Mouse (Mus musculus) E14TG2a.4 (cell line): ENCODE results near the gene Igf2bp3.
"Not testable (repeated sequence)": the region's sequence is repeated elsewhere in the genome, so short reads cannot be mapped to it uniquely, and the experiment has no call there.

Source experiments
- H3K27me3 ChIP-seq: 2 replicates; pipeline ENCODE4 v1.6.1; 2014; ENCODE audit warnings: low read length, control low read depth; ENCODE audit not compliant: insufficient read depth
- H3K36me3 ChIP-seq: 2 replicates; pipeline ENCODE4 v1.6.1; 2014; ENCODE audit warnings: low read length, control low read depth; ENCODE audit not compliant: insufficient read depth
- H3K4me1 ChIP-seq: replicated peaks from 2 replicates; pipeline ENCODE4 v1.6.1; 2014; ENCODE audit warnings: low read depth, low read length, control low read depth
- H3K4me3 ChIP-seq: replicated peaks from 2 replicates; pipeline ENCODE4 v1.5.1; 2014; ENCODE audit warnings: mild to moderate bottlenecking, low read length
- H3K9me3 ChIP-seq: 2 replicates; pipeline ENCODE4 v1.6.1; 2014; ENCODE audit warnings: low read length, control low read depth
- CTCF ChIP-seq: conservative IDR thresholded peaks from 2 replicates; pipeline ENCODE4 v1.5.1; 2014; ENCODE audit warnings: low read length
- NANOG ChIP-seq: IDR thresholded peaks from 2 replicates; pipeline ENCODE4 v1.6.1; 2014; ENCODE audit warnings: borderline replicate concordance, low read length, mixed read lengths
- POU5F1 ChIP-seq: IDR thresholded peaks from 2 replicates; pipeline ENCODE4 v1.6.1; 2014; ENCODE audit warnings: low read length, borderline replicate concordance

Igf2bp3 gene

GRCm38 (mm10) chr6:49214928-49215747, at the start of gene Igf2bp3:
Igf2bp3 (minus strand) TSS chr6:49214957.
- TF ChIP-seq NANOG (no peak), POU5F1 (no peak), CTCF (no peak)
- no peaks in the 10 kb centered on the region for H3K27me3 ChIP-seq
- H3K36me3 ChIP-seq, result 0 out of 2 replicates have a peak, but pooled peaks cover 3% of the 10 kb centered on the region
- peaks cover 47% of the 10 kb centered on the region for H3K4me1 ChIP-seq
- peak within 1 kb of the TSS; percentile 86 for H3K4me3 ChIP-seq
- no peaks in the 10 kb centered on the region for H3K9me3 ChIP-seq

GRCm38 (mm10) chr6:49264446-49264845, 49.7 kb upstream of the Igf2bp3 start:
- not testable (repeated sequence) for H3K9me3 ChIP-seq, H3K27me3 ChIP-seq
- Histone ChIP-seq H3K36me3 (peaks cover 19% of the 10 kb centered on the region), H3K4me1 (peaks cover 63% of the 10 kb centered on the region), H3K4me3 (peak overlapping the region; percentile 98)

GRCm38 (mm10) chr6:49263847-49264243, 49.1 kb upstream of the Igf2bp3 start, which contains the start of gene Tra2a:
Tra2a (minus strand) TSS chr6:49264033.
- H3K36me3 ChIP-seq, result peaks cover 25% of the 10 kb centered on the region
- peak within 1 kb of the TSS; percentile 98 for H3K4me3 ChIP-seq
- no peaks in the 10 kb centered on the region for H3K9me3 ChIP-seq
- H3K27me3 ChIP-seq, result no peaks in the 10 kb centered on the region
- TF ChIP-seq CTCF (no peak), POU5F1 (no peak), NANOG (no peak)
- H3K4me1 ChIP-seq, result peaks cover 66% of the 10 kb centered on the region

GRCm38 (mm10) chr6:49263081-49263846, 48.5 kb upstream of the Igf2bp3 start:
- no peak for TF ChIP-seq POU5F1
- Histone ChIP-seq H3K4me3 (peak overlapping the region; percentile 98), H3K9me3 (no peaks in the 10 kb centered on the region), H3K4me1 (peaks cover 66% of the 10 kb centered on the region), H3K36me3 (peaks cover 29% of the 10 kb centered on the region), H3K27me3 (no peaks in the 10 kb centered on the region)

GRCm38 (mm10) chr6:49262421-49262820, 47.7 kb upstream of the Igf2bp3 start:
- Histone ChIP-seq H3K4me1 (peaks cover 66% of the 10 kb centered on the region), H3K9me3 (no peaks in the 10 kb centered on the region), H3K27me3 (no peaks in the 10 kb centered on the region), H3K36me3 (peaks cover 37% of the 10 kb centered on the region), H3K4me3 (peak overlapping the region; percentile 98)
- TF ChIP-seq POU5F1 (no peak), NANOG (no peak), CTCF (no peak)

- Histone ChIP-seq H3K27me3 (no peaks in the 10 kb centered on the region), H3K4me3 (peak overlapping the region; percentile 98), H3K9me3 (no peaks in the 10 kb centered on the region), H3K36me3 (peaks cover 44% of the 10 kb centered on the region), H3K4me1 (peaks cover 75% of the 10 kb centered on the region)
- TF ChIP-seq CTCF, result no peak
- TF ChIP-seq POU5F1, result no peak
- no peak for TF ChIP-seq NANOG
These were observed 45.0 kb upstream of the Igf2bp3 start for GRCm38 (mm10) chr6:49259711-49260110.

GRCm38 (mm10) chr6:49257880-49258279, 43.1 kb upstream of the Igf2bp3 start:
- peaks cover 86% of the 10 kb centered on the region for H3K4me1 ChIP-seq
- no peak for TF ChIP-seq POU5F1
- no peak for TF ChIP-seq NANOG
- TF ChIP-seq CTCF, result no peak; the same call in 1 of the 2 replicates
- no peaks in the 10 kb centered on the region for H3K9me3 ChIP-seq
- no peaks in the 10 kb centered on the region for H3K27me3 ChIP-seq
- peaks cover 55% of the 10 kb centered on the region for H3K36me3 ChIP-seq
- H3K4me3 ChIP-seq, result peak overlapping the region; percentile 1; the same call in 1 of the 2 replicates

GRCm38 (mm10) chr6:49252207-49252606, 37.5 kb upstream of the Igf2bp3 start:
- H3K4me3 ChIP-seq, result no peak overlapping the region
- H3K36me3 ChIP-seq, result peaks cover 74% of the 10 kb centered on the region
- H3K9me3 ChIP-seq, result no peaks in the 10 kb centered on the region
- H3K4me1 ChIP-seq, result peaks cover 75% of the 10 kb centered on the region
- H3K27me3 ChIP-seq, result no peaks in the 10 kb centered on the region
- TF ChIP-seq POU5F1, result no peak
- TF ChIP-seq CTCF, result no peak
- no peak for TF ChIP-seq NANOG
